Mouse (Mus musculus) heart, embryonic 11.5 days (tissue): Measurements from ENCODE around the gene Cyp2c38. TPM values are rescaled to one million over a fixed set of nuclear protein-coding genes. Genes with fewer than 3 reads are reported as not detected.
"Not testable (repeated sequence)": the region's sequence is repeated elsewhere in the genome, so short reads cannot be mapped to it uniquely, and the experiment has no call there.

Source experiments
- ATAC-seq: fragments of 200-750 bp; cut with Nextera tagmentation; replicated peaks from 2 replicates; pipeline ENCODE4 v1.8.0; 2017; ENCODE audit warnings: moderate library complexity; ENCODE audit not compliant: insufficient number of reproducible peaks, low FRiP score, low TSS enrichment
- H3K27ac ChIP-seq: fragments of 300-500 bp; sonication (generic); 2 replicates; pipeline ENCODE4 v1.5.1; 2014; ENCODE audit warnings: mild to moderate bottlenecking, low read depth, low read length
- H3K27me3 ChIP-seq: fragments of 300-500 bp; sonication (generic); 2 replicates; pipeline ENCODE4 v1.6.1; 2014; ENCODE audit warnings: mild to moderate bottlenecking, low read length, mixed read lengths; ENCODE audit not compliant: control insufficient read depth, insufficient read depth
- H3K36me3 ChIP-seq: fragments of 300-500 bp; sonication (generic); 2 replicates; pipeline ENCODE4 v1.6.1; 2014; ENCODE audit warnings: mild to moderate bottlenecking, low read length, moderate library complexity, mixed read lengths; ENCODE audit not compliant: control insufficient read depth, insufficient read depth
- H3K4me1 ChIP-seq: fragments of 300-500 bp; sonication (generic); 2 replicates; pipeline ENCODE4 v1.6.1; 2014; ENCODE audit warnings: low read length; ENCODE audit not compliant: control insufficient read depth, insufficient read depth
- H3K4me2 ChIP-seq: fragments of 300-500 bp; sonication (generic); 2 replicates; pipeline ENCODE4 v1.6.1; 2014; ENCODE audit warnings: mild to moderate bottlenecking, moderate library complexity
- H3K4me3 ChIP-seq: fragments of 300-500 bp; sonication (generic); 2 replicates; pipeline ENCODE4 v1.5.1; 2014; ENCODE audit warnings: low read depth, low read length
- H3K9ac ChIP-seq: fragments of 300-500 bp; sonication (generic); 2 replicates; pipeline ENCODE4 v1.6.1; 2014; ENCODE audit warnings: mild to moderate bottlenecking, low read depth, low read length, moderate library complexity
- H3K9me3 ChIP-seq: fragments of 300-500 bp; sonication (generic); replicated peaks from 2 replicates; pipeline ENCODE4 v1.6.1; 2016; ENCODE audit warnings: low read length; ENCODE audit not compliant: control insufficient read depth
- WGBS: fragments of 180-500 bp; shearing (Covaris S2); extraction: QIAGEN DNeasy Blood & Tissue Kit; methylation state at CpG from one replicate; pipeline ENCODE4 v1.1.7; 2014; ENCODE audit not compliant: insufficient replicate concordance; 5-methylcytosine and 5-hydroxymethylcytosine counted together
- polyA plus RNA-seq: library from polyadenylated mRNA; unstranded; fragments of >200 nt; fragmentation: Nextera tagmentation; extraction: Ambion mirVana; gene quantifications from 2 replicates; pipeline ENCODE4 v1.2.1, GENCODE M21; 2014

The Cyp2c38 gene
- not detected in 2 replicates for polyA plus RNA-seq

- no peak for ATAC-seq
- Histone ChIP-seq H3K9me3 (no peaks in the 10 kb centered on the region), H3K27me3 (no peaks in the 10 kb centered on the region), H3K27ac (no peak within 1 kb of the TSS), H3K4me2 (no peak within 1 kb of the TSS), H3K36me3 (no peaks in the 10 kb centered on the region), H3K9ac (no peak within 1 kb of the TSS), H3K4me3 (no peak within 1 kb of the TSS), H3K4me1 (no peaks in the 10 kb centered on the region)
- 87% methylated on average over 1 of the region's 1 CpGs for WGBS
Observed at GRCm38 (mm10) chr19:39462941-39463340, at the start of gene Cyp2c38. Gene Cyp2c38 (minus strand): TSS chr19:39463075.

- no peak within 1 kb of the TSS for H3K9ac ChIP-seq
- 0 out of 2 replicates have a peak, but pooled peaks cover 6% of the 10 kb centered on the region for H3K9me3 ChIP-seq
- H3K4me2 ChIP-seq: no peak within 1 kb of the TSS
- no peaks in the 10 kb centered on the region for H3K4me1 ChIP-seq
- H3K4me3 ChIP-seq: no peak within 1 kb of the TSS
- WGBS: 71% methylated on average over 4 of the region's 4 CpGs
- no peak within 1 kb of the TSS for H3K27ac ChIP-seq
- no peak for ATAC-seq
- H3K27me3 ChIP-seq: no peaks in the 10 kb centered on the region
- no peaks in the 10 kb centered on the region for H3K36me3 ChIP-seq
Observed at GRCm38 (mm10) chr19:39510534-39510933, 47.7 kb upstream of the Cyp2c38 start, which contains the start of gene Cyp2c39. Gene Cyp2c39 (plus strand): TSS chr19:39510862.

- no peak overlapping the region for H3K9ac ChIP-seq
- WGBS: 56% methylated on average over 1 of the region's 1 CpGs
Observed at GRCm38 (mm10) chr19:39509533-39509932, 46.7 kb upstream of the Cyp2c38 start.

GRCm38 (mm10) chr19:39506341-39506740 lies 43.5 kb upstream of the Cyp2c38 start:
- H3K4me1 ChIP-seq: no peaks in the 10 kb centered on the region
- H3K9ac ChIP-seq: no peak overlapping the region
- no peak for ATAC-seq
- H3K9me3 ChIP-seq: peaks cover 7% of the 10 kb centered on the region; the same call in 1 of the 2 replicates
- H3K4me3 ChIP-seq: no peak overlapping the region
- no peak overlapping the region for H3K27ac ChIP-seq
- no peaks in the 10 kb centered on the region for H3K27me3 ChIP-seq
- H3K36me3 ChIP-seq: no peaks in the 10 kb centered on the region
- no peak overlapping the region for H3K4me2 ChIP-seq

More at GRCm38 (mm10) chr19:39509533-39509932, 46.7 kb upstream of the Cyp2c38 start:
- Histone ChIP-seq H3K36me3 (no peaks in the 10 kb centered on the region), H3K4me2 (no peak overlapping the region), H3K4me3 (no peak overlapping the region), H3K4me1 (no peaks in the 10 kb centered on the region), H3K27me3 (no peaks in the 10 kb centered on the region), H3K9me3 (0 out of 2 replicates have a peak, but pooled peaks cover 6% of the 10 kb centered on the region), H3K27ac (no peak overlapping the region)
- no peak for ATAC-seq

- H3K27ac ChIP-seq, H3K4me1 ChIP-seq, H3K9ac ChIP-seq, H3K36me3 ChIP-seq, ATAC-seq, H3K27me3 ChIP-seq, H3K4me3 ChIP-seq, H3K4me2 ChIP-seq: not testable (repeated sequence)
- H3K9me3 ChIP-seq: peaks cover 13% of the 10 kb centered on the region; the same call in 1 of the 2 replicates
- 76% methylated on average over 1 of the region's 1 CpGs for WGBS
Observed at GRCm38 (mm10) chr19:39483961-39484360, 21.1 kb upstream of the Cyp2c38 start.

GRCm38 (mm10) chr19:39463923-39464322 lies 1.0 kb upstream of the Cyp2c38 start:
- Histone ChIP-seq H3K4me1 (no peaks in the 10 kb centered on the region), H3K9ac (no peak overlapping the region), H3K9me3 (no peaks in the 10 kb centered on the region), H3K27me3 (no peaks in the 10 kb centered on the region), H3K27ac (no peak overlapping the region), H3K36me3 (no peaks in the 10 kb centered on the region), H3K4me2 (no peak overlapping the region), H3K4me3 (no peak overlapping the region)
- ATAC-seq: no peak

Other genes with a start within 250 kb of the Cyp2c38 start
- gene Cyp2c29, start 193.7 kb downstream of the Cyp2c38 start, polyA plus RNA-seq: not detected in 2 replicates
- not detected in 2 replicates for gene Cyp2c39, start 47.8 kb upstream of the Cyp2c38 start, polyA plus RNA-seq
- gene Cyp2c67, start 186.0 kb upstream of the Cyp2c38 start, polyA plus RNA-seq: not detected in 2 replicates